Mouse (Mus musculus) testis, adult 2 months (tissue): ENCODE measurements around the gene Dusp7. TPM values are rescaled to one million over a fixed set of nuclear protein-coding genes. Genes with fewer than 3 reads are reported as not detected.

Experiments
- H3K27ac ChIP-seq: fragments of 200-500 bp; 2 replicates; pipeline ENCODE4 v1.5.1; 2012; ENCODE audit warnings: low read depth, low read length; ENCODE audit not compliant: control insufficient read depth, insufficient read depth
- H3K27me3 ChIP-seq: fragments of 200-500 bp; 2 replicates; pipeline ENCODE4 v1.6.1; 2012; ENCODE audit warnings: mild to moderate bottlenecking, low read length, moderate library complexity; ENCODE audit not compliant: control insufficient read depth, insufficient read depth
- H3K36me3 ChIP-seq: fragments of 200-500 bp; 2 replicates; pipeline ENCODE4 v1.6.1; 2012; ENCODE audit warnings: mild to moderate bottlenecking, low read length; ENCODE audit not compliant: control insufficient read depth, insufficient read depth
- H3K4me1 ChIP-seq: fragments of 200-500 bp; 2 replicates; pipeline ENCODE4 v1.6.1; 2012; ENCODE audit warnings: low read length; ENCODE audit not compliant: control insufficient read depth, insufficient read depth
- H3K4me3 ChIP-seq: fragments of 200-500 bp; 2 replicates; pipeline ENCODE4 v1.5.1; 2012; ENCODE audit warnings: low read depth, mild to moderate bottlenecking, low read length, moderate library complexity, mixed read lengths; ENCODE audit not compliant: control insufficient read depth
- CTCF ChIP-seq: fragments of 200-500 bp; IDR thresholded peaks from 2 replicates; pipeline ENCODE4 v1.5.1; 2012; ENCODE audit warnings: low read depth, mild to moderate bottlenecking, inconsistent platforms, low read length, moderate library complexity; ENCODE audit not compliant: control insufficient read depth, insufficient read depth, insufficient replicate concordance
- POLR2A ChIP-seq: fragments of 200-500 bp; IDR thresholded peaks from 2 replicates; pipeline ENCODE4 v1.6.1; 2012; ENCODE audit warnings: low read depth, mild to moderate bottlenecking, inconsistent platforms, low read length, moderate library complexity; ENCODE audit not compliant: control insufficient read depth
- polyA plus RNA-seq: library from polyadenylated mRNA; depleted of rRNA; stranded (reverse); fragments of >200 nt; gene quantifications from 2 replicates; pipeline ENCODE4 v1.2.3, GENCODE M21; 2012; rRNA removed

The Dusp7 gene
- polyA plus RNA-seq, result 3.1 and 3.3 TPM in 2 replicates

DNA sequence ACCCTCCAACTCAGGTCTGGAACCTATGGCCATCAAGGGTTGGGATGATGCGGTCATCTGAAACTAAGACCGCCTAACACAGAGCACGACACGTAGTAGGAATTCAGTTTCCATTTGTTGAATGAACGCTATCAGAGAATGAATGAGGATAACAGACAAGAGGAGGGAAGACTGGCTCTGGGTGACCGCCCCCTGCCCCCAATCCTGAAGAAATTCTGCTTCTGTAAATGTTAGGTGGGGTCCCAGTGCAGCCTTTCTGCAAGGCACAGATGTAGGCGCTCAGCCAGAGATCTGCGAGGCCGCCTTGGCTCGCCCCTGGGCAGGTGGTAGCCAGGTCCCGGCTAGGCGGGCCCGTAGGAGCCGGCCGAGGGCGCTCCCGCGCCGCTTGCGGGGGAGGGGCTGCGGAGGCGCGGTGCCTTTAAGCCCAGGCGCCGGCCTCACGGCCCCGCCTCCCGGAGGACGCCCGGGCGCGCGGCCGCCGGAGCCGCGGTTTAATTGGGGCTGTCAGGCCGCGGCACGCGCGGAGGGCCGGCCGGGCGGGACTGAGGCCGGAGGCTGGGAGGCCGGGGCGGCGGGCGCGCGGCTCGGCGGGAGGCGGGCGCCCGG is at the start of gene Dusp7:
Gene Dusp7, plus strand, starts transcription at position 521 of the 606 bp plus-strand sequence.
- H3K4me1 ChIP-seq, result peaks cover 29% of the 10 kb centered on the region
- H3K4me3 ChIP-seq, result peak within 1 kb of the TSS; percentile 89
- H3K27ac ChIP-seq, result peak within 1 kb of the TSS; percentile 81
- H3K36me3 ChIP-seq, result no peaks in the 10 kb centered on the region
- TF ChIP-seq POLR2A, result peak; percentile 19; the same call in 1 of the 2 replicates
- no peak for TF ChIP-seq CTCF
- no peaks in the 10 kb centered on the region for H3K27me3 ChIP-seq

- H3K27me3 ChIP-seq, result no peaks in the 10 kb centered on the region
- TF ChIP-seq CTCF (no peak), POLR2A (no peak)
- H3K4me3 ChIP-seq, result no peak overlapping the region
- H3K27ac ChIP-seq, result no peak overlapping the region
- H3K36me3 ChIP-seq, result no peaks in the 10 kb centered on the region
- H3K4me1 ChIP-seq, result no peaks in the 10 kb centered on the region; the same call in 1 of the 2 replicates
These were observed 49.3 kb upstream of the Dusp7 start for GRCm38 (mm10) chr9:106319095-106319494.

- H3K4me1 ChIP-seq, result no peaks in the 10 kb centered on the region; the same call in 1 of the 2 replicates
- no peak overlapping the region for H3K4me3 ChIP-seq
- H3K27me3 ChIP-seq, result no peaks in the 10 kb centered on the region
- H3K36me3 ChIP-seq, result no peaks in the 10 kb centered on the region
- no peak overlapping the region for H3K27ac ChIP-seq
- no peak for TF ChIP-seq CTCF
- TF ChIP-seq POLR2A, result no peak
These were observed 45.9 kb upstream of the Dusp7 start for GRCm38 (mm10) chr9:106322497-106322896.

DNA sequence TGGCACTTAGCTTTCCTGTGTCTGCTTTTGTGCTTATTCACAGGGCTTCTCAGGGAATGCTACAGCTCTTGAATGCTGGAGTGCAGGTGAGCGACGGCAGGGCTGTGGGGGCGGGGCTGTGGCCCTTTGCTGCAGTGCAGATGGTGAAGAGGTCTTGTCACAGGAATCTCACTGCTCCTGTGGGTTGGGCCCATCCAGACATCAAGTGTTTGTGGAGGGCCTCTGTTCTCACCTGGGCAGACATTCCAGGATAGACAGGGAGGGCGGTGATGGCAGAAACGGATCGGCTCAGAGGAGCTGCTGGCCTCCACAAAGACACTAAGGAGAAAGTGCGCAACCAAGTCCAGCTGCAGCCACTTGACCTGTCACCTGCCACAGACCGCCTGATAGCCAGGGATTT is 42.2 kb upstream of the Dusp7 start:
- H3K27me3 ChIP-seq, result no peaks in the 10 kb centered on the region
- H3K27ac ChIP-seq, result no peak overlapping the region
- H3K4me3 ChIP-seq, result no peak overlapping the region
- no peaks in the 10 kb centered on the region for H3K36me3 ChIP-seq
- TF ChIP-seq CTCF, result no peak
- TF ChIP-seq POLR2A, result no peak
- H3K4me1 ChIP-seq, result no peaks in the 10 kb centered on the region

GRCm38 (mm10) chr9:106327125-106327809 is 41.2 kb upstream of the Dusp7 start:
- no peak overlapping the region for H3K27ac ChIP-seq
- H3K4me1 ChIP-seq, result no peaks in the 10 kb centered on the region
- H3K27me3 ChIP-seq, result no peaks in the 10 kb centered on the region
- H3K36me3 ChIP-seq, result no peaks in the 10 kb centered on the region
- no peak overlapping the region for H3K4me3 ChIP-seq
- no peak for TF ChIP-seq CTCF
- no peak for TF ChIP-seq POLR2A

GRCm38 (mm10) chr9:106328068-106328610 is 40.3 kb upstream of the Dusp7 start:
- H3K27me3 ChIP-seq, result no peaks in the 10 kb centered on the region
- H3K4me1 ChIP-seq, result no peaks in the 10 kb centered on the region
- TF ChIP-seq CTCF, result no peak
- TF ChIP-seq POLR2A, result no peak
- no peak overlapping the region for H3K27ac ChIP-seq
- no peak overlapping the region for H3K4me3 ChIP-seq
- H3K36me3 ChIP-seq, result no peaks in the 10 kb centered on the region

DNA sequence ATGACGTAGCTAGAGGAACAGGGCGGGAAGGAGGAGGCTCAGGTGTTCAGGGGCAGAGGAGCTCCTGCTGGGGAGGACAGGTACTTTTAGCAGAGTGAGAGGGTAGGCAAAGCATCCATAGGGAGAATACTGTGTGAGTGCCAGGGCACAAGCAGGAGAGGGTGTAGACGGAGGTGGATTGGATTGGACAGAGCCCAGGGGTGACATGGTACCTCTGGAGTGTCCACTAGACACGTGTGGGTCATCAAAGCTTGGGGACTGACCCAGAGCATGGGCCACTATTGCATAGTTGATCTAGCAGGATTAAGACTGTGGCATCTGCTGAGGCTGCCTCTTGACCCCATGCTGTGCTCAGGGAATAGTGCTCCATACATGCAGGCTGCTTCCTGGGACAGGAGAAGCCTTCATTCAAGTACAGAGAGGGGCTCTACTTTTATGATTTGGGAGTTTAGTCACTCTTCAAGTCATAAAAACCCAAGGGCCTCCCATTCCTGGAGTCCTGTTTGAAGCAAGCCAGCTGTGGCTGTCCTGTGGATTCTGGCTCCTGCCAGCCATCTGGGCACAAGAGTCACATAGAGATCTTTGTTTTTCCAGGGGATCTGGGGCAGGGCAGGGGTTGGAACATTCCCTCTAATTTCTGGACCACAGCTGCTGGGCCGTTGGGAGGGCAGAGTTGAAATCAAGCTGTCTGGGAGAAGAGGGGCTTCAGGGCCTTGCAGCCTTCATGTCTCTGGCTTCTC is 39.5 kb upstream of the Dusp7 start:
- no peaks in the 10 kb centered on the region for H3K36me3 ChIP-seq
- H3K27ac ChIP-seq, result no peak overlapping the region
- TF ChIP-seq POLR2A (no peak), CTCF (no peak)
- H3K4me1 ChIP-seq, result no peaks in the 10 kb centered on the region
- H3K27me3 ChIP-seq, result no peaks in the 10 kb centered on the region
- no peak overlapping the region for H3K4me3 ChIP-seq

DNA sequence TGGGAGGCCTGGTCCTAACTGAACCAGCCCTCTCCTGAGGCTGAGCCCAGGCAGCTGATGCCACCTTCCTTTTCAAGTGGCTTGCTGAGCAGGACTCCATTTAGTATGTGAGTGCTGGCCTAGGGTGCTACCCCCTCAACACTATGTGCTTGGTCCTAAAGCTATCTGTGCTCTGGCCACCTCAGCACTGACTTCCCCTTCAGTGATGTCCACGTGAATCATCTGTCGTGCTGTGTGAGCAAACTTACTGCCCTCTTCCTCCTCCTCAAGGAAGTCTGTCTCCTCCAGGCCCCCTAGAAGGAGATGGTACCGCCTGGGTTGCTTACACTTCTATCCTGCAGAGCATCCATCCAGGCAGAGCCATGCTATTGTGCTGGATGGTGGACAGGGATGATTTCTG is 35.7 kb upstream of the Dusp7 start:
- no peak overlapping the region for H3K4me3 ChIP-seq
- TF ChIP-seq CTCF (no peak), POLR2A (no peak)
- no peaks in the 10 kb centered on the region for H3K4me1 ChIP-seq
- H3K27me3 ChIP-seq, result no peaks in the 10 kb centered on the region
- H3K36me3 ChIP-seq, result no peaks in the 10 kb centered on the region
- H3K27ac ChIP-seq, result no peak overlapping the region
